Mouse (Mus musculus): ENCODE results near the gene Myof. TPM values are rescaled to one million over a fixed set of nuclear protein-coding genes. Genes with fewer than 3 reads are reported as not detected.

The Myof gene
- polyA plus RNA-seq, 1 experiment from 2014 or later = 6.9 TPM

DNA sequence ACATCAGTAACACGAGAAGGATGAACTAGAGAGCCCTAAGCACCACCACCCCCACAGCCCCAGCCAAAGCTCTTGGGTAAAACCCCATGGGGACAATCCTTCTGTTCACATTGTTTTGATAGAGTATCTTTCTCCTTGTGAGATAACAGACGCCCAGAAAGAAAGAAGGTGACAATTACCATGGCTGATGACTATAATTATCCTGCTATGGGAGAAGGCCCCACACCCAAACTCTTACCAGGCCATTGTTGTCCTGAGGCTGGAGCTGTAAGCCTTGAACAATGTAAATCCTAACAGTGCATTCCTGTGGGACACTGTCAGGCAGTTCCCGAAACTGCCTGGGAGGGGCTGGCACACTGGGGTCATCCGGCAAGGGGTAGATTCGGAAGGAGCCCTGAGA is 122.3 kb downstream of the Myof start:
- ATAC-seq (ENCODE audit: low FRiP score) = no peak
- H3K27ac ChIP-seq = no peak overlapping the region
- 54% methylated on average over 5 of the region's 5 CpGs for WGBS
- H3K36me3 ChIP-seq = no peaks in the 10 kb centered on the region
- H3K4me1 ChIP-seq = no peaks in the 10 kb centered on the region; the same call in 1 of the 2 replicates
- no peak overlapping the region for H3K9ac ChIP-seq
- no peak overlapping the region for H3K4me2 ChIP-seq (replicated peaks)
- H3K4me3 ChIP-seq = no peak overlapping the region
- H3K9me3 ChIP-seq (replicated peaks) = no peaks in the 10 kb centered on the region
- no peaks in the 10 kb centered on the region for H3K27me3 ChIP-seq

DNA sequence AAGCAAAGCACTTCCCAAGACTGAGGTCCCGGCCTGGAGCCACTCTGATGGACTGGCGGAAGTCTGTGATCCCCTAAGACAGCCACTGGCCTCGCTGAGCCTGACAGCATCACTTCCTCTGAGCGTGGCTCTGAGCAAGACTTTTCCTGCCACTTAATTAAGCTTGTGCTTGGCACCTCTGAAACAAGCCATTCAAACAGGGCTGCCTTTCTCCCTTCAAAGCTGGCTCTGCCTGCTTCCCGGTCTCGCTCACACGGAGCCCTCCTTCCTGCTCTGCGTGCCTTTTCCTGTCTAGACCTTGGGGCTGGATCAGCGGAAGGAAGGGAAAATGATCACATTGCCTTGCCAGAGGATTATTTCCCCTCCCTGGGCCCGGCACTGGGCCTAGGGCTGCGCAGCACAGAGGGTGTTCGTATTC is 124.9 kb downstream of the Myof start:
- Histone ChIP-seq H3K9ac (no peak overlapping the region), H3K4me2 (replicated peaks) (no peak overlapping the region), H3K4me1 (no peaks in the 10 kb centered on the region; the same call in 1 of the 2 replicates), H3K9me3 (replicated peaks) (no peaks in the 10 kb centered on the region), H3K4me3 (no peak overlapping the region), H3K27me3 (no peaks in the 10 kb centered on the region), H3K27ac (no peak overlapping the region), H3K36me3 (no peaks in the 10 kb centered on the region)
- ATAC-seq (ENCODE audit: low FRiP score) = no peak
- 59% methylated on average over 12 of the region's 12 CpGs for whole genome bisulfite sequencing

DNA sequence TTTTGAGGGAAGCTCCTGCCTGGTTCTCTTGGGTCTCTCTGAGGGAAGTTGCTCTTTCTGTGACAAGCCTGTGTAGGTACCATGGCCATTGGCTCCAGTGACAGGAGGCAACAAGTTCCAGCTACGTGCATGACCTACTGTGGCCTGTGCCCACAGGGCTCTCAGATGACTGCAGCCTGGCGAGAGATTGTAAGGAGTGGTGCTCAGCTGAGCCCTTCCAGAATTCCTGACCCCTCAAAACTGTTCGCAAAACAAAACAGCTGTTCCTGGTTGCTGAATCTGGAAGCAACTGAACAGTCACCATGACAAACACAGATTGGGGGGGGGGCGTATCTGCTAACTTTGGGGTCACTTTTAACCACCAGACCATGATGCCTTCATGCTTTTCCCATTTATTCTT is 129.1 kb downstream of the Myof start:
- H3K4me3 ChIP-seq = no peak overlapping the region
- H3K4me1 ChIP-seq = no peaks in the 10 kb centered on the region; the same call in 1 of the 2 replicates
- no peak overlapping the region for H3K4me2 ChIP-seq (replicated peaks)
- no peak for ATAC-seq (ENCODE audit: low FRiP score)
- H3K36me3 ChIP-seq = no peaks in the 10 kb centered on the region
- no peaks in the 10 kb centered on the region for H3K27me3 ChIP-seq
- H3K9me3 ChIP-seq (replicated peaks) = no peaks in the 10 kb centered on the region
- 78% methylated on average over 4 of the region's 4 CpGs for WGBS
- H3K9ac ChIP-seq = no peak overlapping the region
- no peak overlapping the region for H3K27ac ChIP-seq

DNA sequence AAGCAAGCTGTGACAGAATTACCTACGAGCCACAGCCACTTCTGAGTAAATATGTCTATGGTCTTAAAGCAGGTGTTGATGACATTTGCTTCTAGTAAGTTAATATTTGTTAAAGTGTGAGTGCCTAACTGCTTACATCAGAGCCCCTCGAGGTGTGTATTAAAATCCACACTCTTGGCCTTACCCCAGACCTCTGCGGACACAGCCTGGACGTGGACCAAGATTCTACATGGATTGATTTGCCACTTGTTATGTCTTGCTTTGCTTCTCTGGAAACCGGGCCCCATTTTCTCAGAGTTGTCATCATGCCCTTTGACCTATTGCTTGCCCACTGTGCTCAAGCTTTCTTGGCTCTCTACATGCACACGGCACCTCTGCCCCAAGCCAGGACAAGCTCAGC is 130.9 kb downstream of the Myof start:
- H3K36me3 ChIP-seq = no peaks in the 10 kb centered on the region
- no peak for ATAC-seq (ENCODE audit: low FRiP score)
- no peaks in the 10 kb centered on the region for H3K27me3 ChIP-seq
- no peak overlapping the region for H3K9ac ChIP-seq
- no peak overlapping the region for H3K4me2 ChIP-seq (replicated peaks)
- H3K27ac ChIP-seq = no peak overlapping the region
- H3K9me3 ChIP-seq (replicated peaks) = no peaks in the 10 kb centered on the region
- H3K4me1 ChIP-seq = 0 out of 2 replicates have a peak, but pooled peaks cover 2% of the 10 kb centered on the region
- no peak overlapping the region for H3K4me3 ChIP-seq
- WGBS = 65% methylated on average over 6 of the region's 6 CpGs

DNA sequence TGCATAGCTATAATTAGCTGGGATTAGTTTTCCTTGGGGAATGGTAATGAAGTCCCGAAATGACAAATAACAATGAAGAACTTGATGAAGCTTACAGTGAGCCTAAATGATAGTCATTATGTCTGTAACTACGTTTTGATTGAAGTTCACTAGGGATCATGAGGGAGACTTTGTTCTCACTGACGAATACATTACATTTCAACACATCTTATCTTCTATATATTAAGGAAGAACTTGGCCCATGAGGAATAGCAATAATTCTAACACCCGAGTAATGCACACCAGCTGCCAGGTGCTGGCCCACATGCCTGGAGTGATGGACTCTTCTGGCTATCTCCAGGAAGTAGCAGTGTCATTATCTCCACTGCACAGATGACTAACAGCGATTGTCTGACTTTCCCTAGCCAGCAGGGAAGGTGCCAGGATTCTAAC is 133.5 kb downstream of the Myof start:
- WGBS = 66% methylated on average over 5 of the region's 5 CpGs
- no peaks in the 10 kb centered on the region for H3K9me3 ChIP-seq (replicated peaks)
- no peak for ATAC-seq (ENCODE audit: low FRiP score)
- no peaks in the 10 kb centered on the region for H3K36me3 ChIP-seq
- no peaks in the 10 kb centered on the region for H3K27me3 ChIP-seq
- H3K4me3 ChIP-seq = no peak overlapping the region
- no peak overlapping the region for H3K4me2 ChIP-seq (replicated peaks)
- no peak overlapping the region for H3K9ac ChIP-seq
- peaks cover 6% of the 10 kb centered on the region; the same call in 1 of the 2 replicates for H3K4me1 ChIP-seq
- H3K27ac ChIP-seq = no peak overlapping the region

DNA sequence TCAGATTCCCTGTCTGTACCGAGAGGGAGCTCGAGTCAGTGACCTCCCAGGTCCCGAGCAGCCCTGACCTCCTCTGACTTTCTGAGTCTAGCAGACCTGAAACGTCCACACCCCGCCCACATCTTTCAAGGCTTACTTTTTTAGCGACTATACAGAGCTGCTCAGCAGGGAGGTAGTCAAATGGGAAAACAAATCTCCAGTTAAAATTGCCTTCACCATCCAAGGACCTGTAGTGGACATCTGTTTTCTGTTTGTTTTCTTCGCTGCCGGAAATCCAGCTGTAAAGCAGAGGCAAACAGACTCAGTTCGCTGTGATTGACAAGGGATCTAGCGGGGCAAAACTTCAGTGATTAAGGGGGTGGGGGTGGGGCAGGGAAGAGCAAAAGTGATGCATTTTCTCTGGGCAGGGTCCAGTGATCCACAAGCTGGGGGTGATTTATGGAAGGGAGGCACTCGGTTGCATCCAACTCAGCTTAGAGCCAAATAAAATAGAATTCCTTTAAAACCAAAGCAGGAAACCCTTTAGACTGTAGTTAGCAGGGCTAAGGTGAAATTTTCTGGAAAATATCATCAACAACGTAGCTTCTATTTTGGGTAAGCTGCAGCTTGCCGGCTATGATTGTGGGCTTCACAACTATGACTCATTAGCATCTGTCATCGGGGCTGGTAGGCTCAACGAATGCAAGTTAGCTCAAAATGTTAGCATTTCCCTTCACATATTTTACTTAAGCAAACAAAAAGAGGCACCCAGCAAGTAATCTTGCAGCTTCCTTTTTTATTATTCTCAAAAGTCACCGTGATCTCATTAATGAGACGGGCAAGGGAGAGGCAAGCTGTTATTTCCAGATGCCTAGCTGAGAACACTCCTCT is 135.7 kb downstream of the Myof start:
- H3K36me3 ChIP-seq = no peaks in the 10 kb centered on the region
- no peak overlapping the region for H3K27ac ChIP-seq
- H3K4me2 ChIP-seq (replicated peaks) = no peak overlapping the region
- no peak overlapping the region for H3K4me3 ChIP-seq
- H3K9me3 ChIP-seq (replicated peaks) = no peaks in the 10 kb centered on the region
- ATAC-seq (ENCODE audit: low FRiP score) = no peak
- 40% methylated on average over 17 of the region's 17 CpGs for WGBS
- no peaks in the 10 kb centered on the region for H3K27me3 ChIP-seq
- peaks cover 6% of the 10 kb centered on the region; the same call in 1 of the 2 replicates for H3K4me1 ChIP-seq
- no peak overlapping the region for H3K9ac ChIP-seq

DNA sequence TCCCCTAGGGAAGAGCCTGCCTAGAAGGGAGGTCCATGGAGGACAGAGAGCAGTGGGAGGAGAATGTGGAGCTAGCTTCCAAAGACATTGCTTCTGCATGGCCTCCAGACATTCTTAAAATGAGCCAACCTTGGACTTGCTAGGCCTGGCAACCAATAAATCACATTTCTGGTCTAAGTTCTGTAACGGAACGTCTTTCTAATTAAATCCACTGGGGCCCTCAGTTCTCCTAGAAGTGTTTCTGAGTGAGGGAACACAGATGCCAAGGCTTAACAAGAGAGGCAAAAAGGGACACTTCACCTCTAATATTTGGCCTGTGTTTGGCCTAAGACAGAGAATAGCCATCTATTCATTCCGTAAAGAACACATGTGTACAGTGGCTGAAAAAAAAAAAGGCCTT is 136.5 kb downstream of the Myof start:
- Histone ChIP-seq H3K9ac (no peak overlapping the region), H3K27me3 (no peaks in the 10 kb centered on the region), H3K9me3 (replicated peaks) (no peaks in the 10 kb centered on the region), H3K4me3 (no peak overlapping the region), H3K4me2 (replicated peaks) (no peak overlapping the region), H3K36me3 (no peaks in the 10 kb centered on the region), H3K4me1 (peaks cover 6% of the 10 kb centered on the region; the same call in 1 of the 2 replicates), H3K27ac (no peak overlapping the region)
- no peak for ATAC-seq (ENCODE audit: low FRiP score)
- 67% methylated on average over 3 of the region's 3 CpGs for WGBS

DNA sequence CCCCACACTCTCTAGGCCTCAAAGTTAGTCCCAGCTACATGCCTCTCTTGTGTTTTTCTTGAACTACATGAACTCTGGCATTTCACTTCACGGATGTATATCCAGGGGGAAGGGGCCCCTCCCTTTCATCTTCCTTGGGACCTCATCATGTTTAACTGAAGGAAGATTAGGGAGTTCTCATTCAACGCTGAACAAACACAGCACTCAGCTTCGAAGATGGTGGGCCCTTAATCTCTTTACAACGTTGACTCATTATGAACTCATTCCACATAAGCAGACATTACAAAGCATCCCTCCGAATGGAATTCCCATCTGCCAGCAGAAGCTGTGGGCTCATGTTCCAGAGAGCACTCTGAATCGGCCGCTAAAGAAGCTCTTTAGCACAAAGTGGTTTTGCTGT is 147.3 kb downstream of the Myof start:
- no peaks in the 10 kb centered on the region for H3K36me3 ChIP-seq
- no peaks in the 10 kb centered on the region for H3K4me1 ChIP-seq
- H3K9me3 ChIP-seq (replicated peaks) = no peaks in the 10 kb centered on the region
- H3K27me3 ChIP-seq = no peaks in the 10 kb centered on the region
- 42% methylated on average over 7 of the region's 7 CpGs for WGBS
- H3K4me3 ChIP-seq = no peak overlapping the region
- H3K9ac ChIP-seq = no peak overlapping the region
- no peak for ATAC-seq (ENCODE audit: low FRiP score)
- H3K27ac ChIP-seq = no peak overlapping the region
- no peak overlapping the region for H3K4me2 ChIP-seq (replicated peaks)

DNA sequence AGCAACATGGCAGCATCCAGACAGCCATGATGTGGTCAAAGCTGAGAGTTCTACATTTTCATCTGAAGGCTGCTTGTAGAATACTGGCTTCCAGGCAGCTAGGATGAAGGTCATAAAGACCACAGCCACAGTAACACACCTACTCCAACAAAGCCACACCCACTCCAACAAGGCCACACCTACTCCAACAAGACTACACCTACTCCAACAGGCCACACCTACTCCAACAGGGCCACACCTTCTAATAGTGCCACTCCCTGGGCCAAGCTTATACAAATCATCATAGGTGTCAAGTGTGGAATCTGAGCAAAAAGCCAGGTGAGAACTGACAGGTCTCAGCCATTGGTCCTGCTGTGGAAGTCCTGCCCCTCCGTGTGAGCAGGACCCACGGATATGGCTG is 152.4 kb downstream of the Myof start:
- Histone ChIP-seq H3K9me3 (replicated peaks) (no peaks in the 10 kb centered on the region), H3K4me2 (replicated peaks) (no peak overlapping the region), H3K4me1 (no peaks in the 10 kb centered on the region), H3K27me3 (no peaks in the 10 kb centered on the region; the same call in 1 of the 2 replicates), H3K36me3 (no peaks in the 10 kb centered on the region), H3K4me3 (no peak overlapping the region), H3K27ac (no peak overlapping the region), H3K9ac (no peak overlapping the region)
- no peak for ATAC-seq (ENCODE audit: low FRiP score)
- WGBS = 82% methylated on average over 2 of the region's 2 CpGs

DNA sequence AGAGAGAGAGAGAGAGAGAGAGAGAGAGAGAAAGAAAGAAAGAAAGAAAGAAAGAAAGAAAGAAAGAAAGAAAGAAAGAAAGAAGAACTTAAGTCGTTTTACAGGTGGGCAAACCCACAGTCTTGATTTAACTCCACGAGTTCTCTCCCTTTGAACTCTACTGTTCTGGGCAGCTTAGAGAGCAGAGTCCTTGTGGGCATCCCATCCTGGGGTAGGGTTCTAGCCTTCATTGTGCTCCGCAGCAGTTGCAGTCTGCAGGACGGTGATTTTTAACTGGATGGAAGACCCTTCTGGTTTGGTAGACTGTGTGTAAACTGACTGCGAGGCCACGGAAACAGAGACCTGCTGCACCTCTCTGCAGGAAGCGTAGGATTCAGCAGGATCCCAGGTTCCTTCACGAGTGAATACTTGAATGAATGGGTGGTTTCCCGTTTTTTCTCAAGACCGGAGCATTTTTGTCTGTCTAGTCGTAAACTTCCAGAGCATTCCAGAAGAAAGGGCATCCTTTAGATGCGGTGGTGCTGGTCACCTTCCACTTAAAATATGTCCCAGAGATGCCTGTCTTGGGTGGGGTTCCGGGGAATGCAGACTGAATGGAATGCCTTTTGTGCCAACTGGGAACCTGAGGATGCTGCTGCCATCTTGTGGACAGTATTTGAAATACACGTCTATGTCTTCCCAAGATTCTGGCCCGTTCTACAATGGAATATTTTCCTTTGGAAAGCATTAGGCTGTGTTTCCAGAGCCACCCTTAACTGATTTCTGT is 156.8 kb downstream of the Myof start:
- H3K27me3 ChIP-seq = peaks cover 30% of the 10 kb centered on the region
- no peaks in the 10 kb centered on the region for H3K4me1 ChIP-seq
- H3K9ac ChIP-seq = 0 out of 2 replicates have a peak overlapping the region, but pooled peaks have one; percentile 1
- WGBS = 11% methylated on average over 15 of the region's 15 CpGs
- peak overlapping the region; percentile 21 for H3K4me3 ChIP-seq
- H3K9me3 ChIP-seq (replicated peaks) = no peaks in the 10 kb centered on the region
- no peaks in the 10 kb centered on the region for H3K36me3 ChIP-seq
- peak; percentile 61; the same call in 1 of the 2 replicates for ATAC-seq (ENCODE audit: low FRiP score)
- no peak overlapping the region for H3K27ac ChIP-seq
- peak overlapping the region; percentile 52 for H3K4me2 ChIP-seq (replicated peaks)

DNA sequence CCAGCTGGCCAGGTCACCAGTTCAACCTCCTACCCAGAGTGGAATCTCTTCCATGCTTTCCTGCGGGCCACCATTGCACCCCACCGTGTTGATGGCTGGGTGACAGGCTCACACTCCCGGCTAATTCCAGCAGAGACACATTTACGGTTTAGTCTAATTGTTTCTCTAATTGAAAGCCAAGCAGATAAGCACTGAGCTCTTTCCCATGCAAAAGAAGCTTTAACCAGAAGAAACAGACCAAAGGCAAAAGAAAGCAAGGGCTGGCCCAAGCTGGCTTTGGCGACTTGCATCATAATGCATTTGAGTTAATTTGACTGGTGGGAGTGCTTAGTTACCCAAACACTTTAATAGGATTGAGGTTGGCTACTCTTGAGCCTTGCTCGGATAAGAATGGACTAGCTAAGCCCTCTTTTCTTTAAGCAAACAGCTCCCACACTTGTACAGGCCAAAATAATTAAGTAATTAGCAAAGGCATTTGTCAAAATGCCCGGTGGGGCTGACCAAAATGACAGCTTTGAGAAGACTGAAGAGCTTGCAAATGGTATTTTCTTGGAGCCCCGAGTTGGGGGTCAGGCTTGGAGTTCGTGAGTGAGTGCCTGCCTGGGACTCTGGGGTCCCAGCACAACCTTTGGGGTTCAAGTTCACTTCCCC is 161.8 kb downstream of the Myof start:
- Histone ChIP-seq H3K27me3 (peaks cover 77% of the 10 kb centered on the region), H3K4me3 (no peak overlapping the region), H3K4me1 (peaks cover 9% of the 10 kb centered on the region), H3K27ac (no peak overlapping the region), H3K9ac (no peak overlapping the region), H3K4me2 (replicated peaks) (no peak overlapping the region), H3K9me3 (replicated peaks) (no peaks in the 10 kb centered on the region), H3K36me3 (no peaks in the 10 kb centered on the region)
- ATAC-seq (ENCODE audit: low FRiP score) = no peak
- WGBS = 2% methylated on average over 9 of the region's 9 CpGs

DNA sequence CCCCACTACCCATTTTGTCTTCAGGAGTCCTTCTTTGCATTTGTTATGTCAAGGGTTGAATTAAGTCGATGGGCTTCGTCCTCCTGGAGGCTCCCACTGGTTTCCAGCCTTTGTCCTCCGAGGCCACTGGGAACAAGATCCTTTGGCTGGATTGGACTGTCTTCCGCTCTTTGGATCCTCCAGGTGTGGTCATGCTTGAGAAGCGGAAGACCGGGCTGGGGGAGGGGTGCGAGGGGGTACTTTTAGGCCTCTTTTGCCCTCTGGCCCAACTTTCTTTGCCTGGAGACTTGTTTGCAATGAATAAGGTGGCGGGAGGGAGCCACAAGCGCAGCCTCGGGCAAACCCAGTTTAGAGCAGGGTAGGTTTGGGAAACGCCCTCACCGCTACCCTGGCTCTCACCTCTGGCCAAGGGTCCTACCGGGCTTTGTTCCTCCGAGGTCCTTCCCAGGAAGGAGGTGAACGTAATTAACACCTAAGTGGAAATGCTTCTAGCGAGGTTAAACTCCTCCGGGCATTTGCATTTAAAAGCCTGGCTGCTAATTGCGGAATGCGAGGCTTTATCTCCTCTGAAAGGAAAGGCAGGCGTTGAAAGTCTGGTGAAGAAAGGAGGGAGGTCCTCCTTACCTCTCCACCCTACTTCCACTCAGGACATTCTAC is 165.7 kb downstream of the Myof start:
- Histone ChIP-seq H3K27me3 (peaks cover 60% of the 10 kb centered on the region), H3K27ac (no peak overlapping the region), H3K4me3 (no peak overlapping the region), H3K36me3 (no peaks in the 10 kb centered on the region), H3K4me2 (replicated peaks) (peak overlapping the region; percentile 31), H3K9ac (no peak overlapping the region), H3K4me1 (peaks cover 9% of the 10 kb centered on the region), H3K9me3 (replicated peaks) (no peaks in the 10 kb centered on the region)
- no peak for ATAC-seq (ENCODE audit: low FRiP score)
- WGBS = 4% methylated on average over 20 of the region's 20 CpGs

Measured in hindbrain, embryonic 12.5 days (tissue).